Mouse (Mus musculus): ENCODE results near the gene Poldip2. TPM values are rescaled to one million over a fixed set of nuclear protein-coding genes. Genes with fewer than 3 reads are reported as not detected.

Poldip2 gene
- 181 and 189 TPM in 2 replicates for polyA plus RNA-seq (2015; fragmentation: Nextera tagmentation; extraction: Ambion mirVana)

GRCm38 (mm10) chr11:78512025-78512957 is at the start of gene Poldip2, which contains the start of gene Tmem199:
Poldip2 (plus strand) TSS chr11:78512193.
Tmem199 (minus strand) TSS chr11:78512172.
- Histone ChIP-seq H3K4me1 (replicated peaks) (peaks cover 22% of the 10 kb centered on the region), H3K36me3 (peaks cover 38% of the 10 kb centered on the region), H3K9me3 (no peaks in the 10 kb centered on the region), H3K4me3 (peak within 1 kb of the TSS; percentile 74), H3K9ac (peak within 1 kb of the TSS; percentile 91), H3K27me3 (no peaks in the 10 kb centered on the region), H3K27ac (replicated peaks) (peak within 1 kb of the TSS; percentile 84), H3K4me2 (peak within 1 kb of the TSS; percentile 82)
- ATAC-seq (ENCODE audit: low FRiP score, low read depth) = peak; percentile 90
- WGBS = under 1% methylated on average over 63 of the region's 67 CpGs

- 73% methylated on average over 5 of the region's 5 CpGs for WGBS
- no peak for ATAC-seq (ENCODE audit: low FRiP score, low read depth)
- H3K9me3 ChIP-seq = no peaks in the 10 kb centered on the region
These were observed 49.3 kb upstream of the Poldip2 start for GRCm38 (mm10) chr11:78462669-78463068.

GRCm38 (mm10) chr11:78463286-78464036 is 48.5 kb upstream of the Poldip2 start:
- ATAC-seq (ENCODE audit: low FRiP score, low read depth) = no peak

More at GRCm38 (mm10) chr11:78462669-78463068, 49.3 kb upstream of the Poldip2 start:
- Histone ChIP-seq H3K27me3 (no peaks in the 10 kb centered on the region), H3K9ac (no peak overlapping the region), H3K4me1 (replicated peaks) (peaks cover 18% of the 10 kb centered on the region), H3K4me2 (no peak overlapping the region), H3K4me3 (no peak overlapping the region), H3K36me3 (no peaks in the 10 kb centered on the region), H3K27ac (replicated peaks) (no peak overlapping the region)

GRCm38 (mm10) chr11:78465116-78465515 is 46.9 kb upstream of the Poldip2 start:
- Histone ChIP-seq H3K9me3 (no peaks in the 10 kb centered on the region), H3K4me2 (peak overlapping the region; percentile 88), H3K27ac (replicated peaks) (peak overlapping the region; percentile 91; the same call in 1 of the 2 replicates), H3K36me3 (no peaks in the 10 kb centered on the region), H3K27me3 (no peaks in the 10 kb centered on the region), H3K9ac (no peak overlapping the region), H3K4me1 (replicated peaks) (peaks cover 18% of the 10 kb centered on the region), H3K4me3 (peak overlapping the region; percentile 82)
- WGBS = 17% methylated on average over 9 of the region's 9 CpGs
- ATAC-seq (ENCODE audit: low FRiP score, low read depth) = no peak; the same call in 1 of the 2 replicates

More at GRCm38 (mm10) chr11:78463286-78464036, 48.5 kb upstream of the Poldip2 start:
- H3K36me3 ChIP-seq = no peaks in the 10 kb centered on the region
- no peaks in the 10 kb centered on the region for H3K9me3 ChIP-seq
- no peak overlapping the region for H3K9ac ChIP-seq
- no peaks in the 10 kb centered on the region for H3K27me3 ChIP-seq
- H3K27ac ChIP-seq (replicated peaks) = no peak overlapping the region
- WGBS = 70% methylated on average over 13 of the region's 13 CpGs
- H3K4me3 ChIP-seq = no peak overlapping the region
- H3K4me1 ChIP-seq (replicated peaks) = peaks cover 18% of the 10 kb centered on the region
- no peak overlapping the region for H3K4me2 ChIP-seq

- Histone ChIP-seq H3K27ac (replicated peaks) (peak within 1 kb of the TSS; percentile 91), H3K9ac (peak within 1 kb of the TSS; percentile 86), H3K27me3 (no peaks in the 10 kb centered on the region), H3K9me3 (no peaks in the 10 kb centered on the region), H3K4me3 (peak within 1 kb of the TSS; percentile 82), H3K4me1 (replicated peaks) (peaks cover 18% of the 10 kb centered on the region), H3K36me3 (no peaks in the 10 kb centered on the region), H3K4me2 (peak within 1 kb of the TSS; percentile 88)
- ATAC-seq (ENCODE audit: low FRiP score, low read depth) = peak; percentile 92
- under 1% methylated on average over 41 of the region's 41 CpGs for WGBS
These were observed 46.3 kb upstream of the Poldip2 start, which contains the start of gene Slc46a1 for GRCm38 (mm10) chr11:78465568-78466180. Slc46a1 (plus strand) TSS chr11:78465697.

GRCm38 (mm10) chr11:78466242-78466912 is 45.6 kb upstream of the Poldip2 start:
- Histone ChIP-seq H3K36me3 (no peaks in the 10 kb centered on the region), H3K9ac (peak overlapping the region; percentile 86), H3K27ac (replicated peaks) (peak overlapping the region; percentile 91), H3K9me3 (no peaks in the 10 kb centered on the region), H3K4me1 (replicated peaks) (peaks cover 18% of the 10 kb centered on the region), H3K4me3 (peak overlapping the region; percentile 82), H3K4me2 (peak overlapping the region; percentile 88), H3K27me3 (no peaks in the 10 kb centered on the region)
- peak; percentile 33 for ATAC-seq (ENCODE audit: low FRiP score, low read depth)
- WGBS = 48% methylated on average over 23 of the region's 23 CpGs

- H3K4me1 ChIP-seq (replicated peaks) = peaks cover 18% of the 10 kb centered on the region
- no peak overlapping the region for H3K4me3 ChIP-seq
- H3K36me3 ChIP-seq = no peaks in the 10 kb centered on the region
- WGBS = 85% methylated on average over 7 of the region's 7 CpGs
- H3K4me2 ChIP-seq = no peak overlapping the region
- H3K27ac ChIP-seq (replicated peaks) = no peak overlapping the region
- H3K9me3 ChIP-seq = no peaks in the 10 kb centered on the region
- no peaks in the 10 kb centered on the region for H3K27me3 ChIP-seq
- no peak for ATAC-seq (ENCODE audit: low FRiP score, low read depth)
- no peak overlapping the region for H3K9ac ChIP-seq
These were observed 44.5 kb upstream of the Poldip2 start for GRCm38 (mm10) chr11:78467515-78467914.

GRCm38 (mm10) chr11:78467932-78468331 is 44.1 kb upstream of the Poldip2 start:
- no peaks in the 10 kb centered on the region for H3K9me3 ChIP-seq
- 71% methylated on average over 3 of the region's 3 CpGs for WGBS
- no peak for ATAC-seq (ENCODE audit: low FRiP score, low read depth)
- no peak overlapping the region for H3K27ac ChIP-seq (replicated peaks)
- no peaks in the 10 kb centered on the region for H3K36me3 ChIP-seq
- no peak overlapping the region for H3K4me3 ChIP-seq
- no peak overlapping the region for H3K4me2 ChIP-seq
- peaks cover 18% of the 10 kb centered on the region for H3K4me1 ChIP-seq (replicated peaks)
- H3K27me3 ChIP-seq = no peaks in the 10 kb centered on the region
- H3K9ac ChIP-seq = no peak overlapping the region

- H3K4me1 ChIP-seq (replicated peaks) = peaks cover 6% of the 10 kb centered on the region
- no peak overlapping the region for H3K4me2 ChIP-seq
- H3K9me3 ChIP-seq = no peaks in the 10 kb centered on the region
- no peak overlapping the region for H3K4me3 ChIP-seq
- H3K9ac ChIP-seq = no peak overlapping the region
- H3K27me3 ChIP-seq = no peaks in the 10 kb centered on the region
- no peak overlapping the region for H3K27ac ChIP-seq (replicated peaks)
- WGBS = 95% methylated on average over 10 of the region's 10 CpGs
- no peak for ATAC-seq (ENCODE audit: low FRiP score, low read depth)
- 0 out of 2 replicates have a peak, but pooled peaks cover 9% of the 10 kb centered on the region for H3K36me3 ChIP-seq
These were observed 40.5 kb upstream of the Poldip2 start for GRCm38 (mm10) chr11:78471326-78472103.

- H3K36me3 ChIP-seq = peaks cover 15% of the 10 kb centered on the region; the same call in 1 of the 2 replicates
- H3K9ac ChIP-seq = no peak overlapping the region
- H3K4me3 ChIP-seq = no peak overlapping the region
- H3K9me3 ChIP-seq = no peaks in the 10 kb centered on the region
- no peaks in the 10 kb centered on the region for H3K4me1 ChIP-seq (replicated peaks)
- ATAC-seq (ENCODE audit: low FRiP score, low read depth) = no peak
- no peak overlapping the region for H3K4me2 ChIP-seq
- H3K27me3 ChIP-seq = no peaks in the 10 kb centered on the region
- no peak overlapping the region for H3K27ac ChIP-seq (replicated peaks)
- WGBS = 82% methylated on average over 3 of the region's 3 CpGs
These were observed 36.7 kb upstream of the Poldip2 start for GRCm38 (mm10) chr11:78475289-78475688.
